Mouse (Mus musculus): ENCODE data around the gene Nsrp1. TPM values are rescaled to one million over a fixed set of nuclear protein-coding genes. Genes with fewer than 3 reads are reported as not detected.

The Nsrp1 gene
- 71.8 and 72.2 TPM in 2 replicates for polyA plus RNA-seq (2021; fragmentation: Nextera tagmentation)
- long read RNA-seq, experiment 1, partial matches to known transcripts = 18 of 26 reads
- long read RNA-seq, experiment 1, other reads (novel, unspliced or antisense) = 4 of 26 reads
- long read RNA-seq, experiment 2, transcript Nsrp1-201 (7 exons, 3,114 nt) = major isoform, 26 of 30 reads
- long read RNA-seq, experiment 2, partial matches to known transcripts = 4 of 30 reads
- long read RNA-seq, experiment 2, other reads (novel, unspliced or antisense) = 0 of 30 reads

GRCm38 (mm10) chr11:77078273-77079134 is at the start of gene Nsrp1:
TSS of gene Nsrp1 (minus strand) at chr11:77078435.

GRCm38 (mm10) chr11:76997916-76998704 is 80.1 kb downstream of the Nsrp1 start, which contains the start of gene Slc6a4:
TSS of gene Slc6a4 (plus strand) at chr11:76998603.

Small RNA genes lying within 50 kb of the gene (microRNA-seq; reads per million reads assigned to microRNA genes)
- 2,569 reads per million, percentile 89 among the genes with 10 or more reads in this experiment for gene Mir423

Other genes with a start within 250 kb of the Nsrp1 start
- gene Cpd, start 231.4 kb downstream of the Nsrp1 start, polyA plus RNA-seq (2021; fragmentation: Nextera tagmentation) = 6.5 and 7.7 TPM in 2 replicates
- gene Tmigd1, start 176.3 kb downstream of the Nsrp1 start, polyA plus RNA-seq (2021; fragmentation: Nextera tagmentation) = not detected in 2 replicates
- 62.1 and 62.7 TPM in 2 replicates for gene Blmh, start 153.6 kb downstream of the Nsrp1 start, polyA plus RNA-seq (2021; fragmentation: Nextera tagmentation)
- gene Slc6a4, start 79.8 kb downstream of the Nsrp1 start, polyA plus RNA-seq (2021; fragmentation: Nextera tagmentation) = not detected in 2 replicates
- gene Efcab5, start 110.5 kb upstream of the Nsrp1 start, polyA plus RNA-seq (2021; fragmentation: Nextera tagmentation) = 0.44 and 0.63 TPM in 2 replicates
- 4.5 and 5.0 TPM in 2 replicates for gene Ssh2, start 137.9 kb upstream of the Nsrp1 start, polyA plus RNA-seq (2021; fragmentation: Nextera tagmentation)

Data from layer of hippocampus, adult 6 months (tissue).